Mouse (Mus musculus): ENCODE data around the gene Pros1. TPM values are rescaled to one million over a fixed set of nuclear protein-coding genes. Genes with fewer than 3 reads are reported as not detected.

Gene Pros1
- total RNA-seq (2021) = 1 to 10 TPM; 8.9 to 10.0 TPM
- long read RNA-seq, transcript Pros1-201 (15 exons, 3,303 nt) = major isoform, 27 of 27 reads
- long read RNA-seq, partial matches to known transcripts = 0 of 27 reads
- long read RNA-seq, other reads (novel, unspliced or antisense) = 0 of 27 reads

GRCm38 (mm10) chr16:62854191-62855068, at the start of gene Pros1:
Pros1 (plus strand) TSS chr16:62854307.
- DNase-seq (ENCODE audit: low spot score in 2 of 2) = peak; percentile 9 to 34

GRCm38 (mm10) chr16:62804621-62805020, 49.5 kb upstream of the Pros1 start:
- DNase-seq (ENCODE audit: low spot score in 2 of 2) = no peak

- DNase-seq (ENCODE audit: low spot score in 2 of 2) = no peak
Observed at GRCm38 (mm10) chr16:62807249-62807979, 46.7 kb upstream of the Pros1 start.

- no peak for DNase-seq (ENCODE audit: low spot score in 2 of 2)
Observed at GRCm38 (mm10) chr16:62810855-62811254, 43.3 kb upstream of the Pros1 start.

- no peak for DNase-seq (ENCODE audit: low spot score in 2 of 2)
Observed at GRCm38 (mm10) chr16:62813790-62814189, 40.3 kb upstream of the Pros1 start.

GRCm38 (mm10) chr16:62814491-62814890, 39.6 kb upstream of the Pros1 start, which contains the start of gene Stx19:
Stx19 (plus strand) TSS chr16:62814676.
- no peak for DNase-seq (ENCODE audit: low spot score in 2 of 2)

GRCm38 (mm10) chr16:62822472-62822871, 31.6 kb upstream of the Pros1 start:
- DNase-seq (ENCODE audit: low spot score in 2 of 2) = no peak

- peak in 1 of 2 experiments; percentile 24 for DNase-seq (ENCODE audit: low spot score in 2 of 2)
Observed at GRCm38 (mm10) chr16:62826156-62827001, 27.7 kb upstream of the Pros1 start.

- no peak for DNase-seq (ENCODE audit: low spot score in 2 of 2)
Observed at GRCm38 (mm10) chr16:62832027-62832426, 22.1 kb upstream of the Pros1 start.

- DNase-seq (ENCODE audit: low spot score in 2 of 2) = peak in 1 of 2 experiments; percentile 38
Observed at GRCm38 (mm10) chr16:62832481-62832880, 21.6 kb upstream of the Pros1 start.

GRCm38 (mm10) chr16:62834016-62834735, 19.9 kb upstream of the Pros1 start:
- DNase-seq (ENCODE audit: low spot score in 2 of 2) = no peak

GRCm38 (mm10) chr16:62845341-62845740, 8.8 kb upstream of the Pros1 start:
- no peak for DNase-seq (ENCODE audit: low spot score in 2 of 2)

GRCm38 (mm10) chr16:62846498-62847312, 7.4 kb upstream of the Pros1 start, which contains the start of gene Arl13b:
Arl13b (minus strand) TSS chr16:62847040.
- peak; percentile 95 to 97 for DNase-seq (ENCODE audit: low spot score in 2 of 2)

GRCm38 (mm10) chr16:62852464-62853252, 1.4 kb upstream of the Pros1 start:
- DNase-seq (ENCODE audit: low spot score in 2 of 2) = no peak

- DNase-seq (ENCODE audit: low spot score in 2 of 2) = no peak
Observed at GRCm38 (mm10) chr16:62853611-62854126, 438 bp upstream of the Pros1 start.

- DNase-seq (ENCODE audit: low spot score in 2 of 2) = no peak
Observed at GRCm38 (mm10) chr16:62855385-62855784, 1.3 kb downstream of the Pros1 start.

- no peak for DNase-seq (ENCODE audit: low spot score in 2 of 2)
Observed at GRCm38 (mm10) chr16:62856273-62856672, 2.2 kb downstream of the Pros1 start.

- no peak for DNase-seq (ENCODE audit: low spot score in 2 of 2)
Observed at GRCm38 (mm10) chr16:62857498-62857897, 3.4 kb downstream of the Pros1 start.

Data from layer of hippocampus, adult 18-20 months (tissue).